Mouse (Mus musculus): ENCODE results near the gene Ikzf4. TPM values are rescaled to one million over a fixed set of nuclear protein-coding genes. Genes with fewer than 3 reads are reported as not detected.
"Not testable (repeated sequence)": the region's sequence is repeated elsewhere in the genome, so short reads cannot be mapped to it uniquely, and the experiment has no call there.

Ikzf4 gene
- total RNA-seq, 2 experiments from 2014 or later: 0.26 to 0.69 TPM

DNA sequence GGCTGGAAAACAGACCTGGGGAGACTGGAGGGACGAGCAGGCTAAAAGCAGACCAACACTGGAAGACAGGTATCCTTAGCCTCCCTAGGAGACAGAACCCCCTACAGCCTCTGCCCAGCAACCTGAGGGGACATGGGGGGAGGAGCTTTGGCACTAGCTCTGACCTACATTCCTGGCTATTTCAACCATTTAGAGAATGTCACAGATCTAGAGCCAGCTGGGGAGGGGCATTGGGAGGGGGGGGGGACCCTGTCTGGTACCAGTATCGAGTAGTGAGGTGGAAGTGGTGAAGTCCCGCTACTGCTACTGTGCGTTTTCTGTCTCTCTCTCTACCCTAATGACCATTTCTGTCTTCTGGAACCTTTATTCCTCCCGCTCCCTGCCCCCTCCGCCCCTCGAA is 3.9 kb downstream of the Ikzf4 start:
- intact Hi-C loops (cut with DNase I): no loop called here
- DNase-seq: no peak

DNA sequence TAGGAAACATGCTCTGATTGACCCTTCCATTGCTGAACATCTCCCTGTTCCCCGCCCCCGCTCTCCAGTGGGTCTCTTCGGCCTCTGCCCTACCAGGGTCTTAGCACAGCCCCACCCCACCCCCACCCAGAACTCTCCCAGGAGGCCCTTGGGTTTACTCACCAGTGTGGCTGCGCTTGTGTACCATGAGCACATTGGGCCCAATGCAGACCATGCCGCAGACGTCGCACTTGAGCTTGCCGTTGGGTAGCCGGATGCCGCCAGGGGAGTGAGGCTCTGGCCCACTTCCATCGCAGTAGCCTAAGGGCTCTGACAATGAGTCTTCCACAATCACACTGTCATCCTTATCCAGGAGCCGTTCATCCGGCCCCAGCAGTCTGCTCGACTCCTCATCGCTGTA is 4.9 kb downstream of the Ikzf4 start:
- DNase-seq: no peak
- intact Hi-C loops (cut with DNase I): no loop called here

- no peak for DNase-seq
- intact Hi-C loops (cut with DNase I): no loop called here
Measured at GRCm38 (mm10) chr10:128639999-128640398, 5.8 kb downstream of the Ikzf4 start.

- intact Hi-C loops (cut with DNase I): no loop called here
Measured at GRCm38 (mm10) chr10:128637011-128637410, 8.8 kb downstream of the Ikzf4 start.

DNA sequence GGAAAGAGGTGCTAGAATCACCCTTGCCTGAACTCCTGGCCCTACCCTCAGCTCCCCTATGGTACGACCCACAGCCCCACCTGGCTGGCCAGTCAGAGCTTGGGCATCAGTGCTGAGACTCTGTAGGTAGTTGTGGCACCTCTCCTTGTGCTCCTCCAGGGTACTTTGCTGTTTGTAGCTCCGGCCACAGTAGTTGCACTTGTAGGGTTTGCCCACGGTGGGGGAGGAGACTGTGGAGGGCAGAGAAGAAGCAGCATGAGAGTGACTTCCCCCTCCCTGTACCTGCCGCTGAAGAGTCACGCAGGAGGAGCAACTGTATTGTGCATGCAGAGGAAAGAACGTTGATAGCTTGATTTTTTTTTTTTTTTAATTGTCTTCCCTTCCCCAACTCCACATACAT is 9.2 kb downstream of the Ikzf4 start:
- DNase-seq: no peak
- intact Hi-C loops (cut with DNase I): no loop called here

More at GRCm38 (mm10) chr10:128637011-128637410, 8.8 kb downstream of the Ikzf4 start:
- DNase-seq: no peak

DNA sequence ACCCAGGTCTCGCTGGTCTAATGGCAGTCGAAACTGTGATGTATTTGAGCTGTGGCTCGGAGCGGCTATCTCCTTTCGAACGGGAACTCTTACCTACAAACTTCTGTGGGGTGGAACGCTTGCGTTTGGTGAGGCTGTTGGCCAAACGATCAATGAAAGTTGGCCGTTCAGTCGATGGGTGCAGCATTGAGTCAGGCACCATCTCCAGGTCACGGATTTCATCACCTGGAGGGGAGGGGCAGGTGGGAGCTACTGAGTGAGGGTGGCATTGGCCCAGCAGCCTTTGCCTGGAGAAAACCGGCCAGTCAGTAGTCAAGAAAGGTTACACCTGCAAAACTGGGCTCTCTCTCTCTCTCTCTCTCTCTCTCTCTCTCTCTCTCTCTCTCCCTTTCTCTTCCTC is 10.1 kb downstream of the Ikzf4 start:
- DNase-seq: no peak
- intact Hi-C loops (cut with DNase I): no loop called here

DNA sequence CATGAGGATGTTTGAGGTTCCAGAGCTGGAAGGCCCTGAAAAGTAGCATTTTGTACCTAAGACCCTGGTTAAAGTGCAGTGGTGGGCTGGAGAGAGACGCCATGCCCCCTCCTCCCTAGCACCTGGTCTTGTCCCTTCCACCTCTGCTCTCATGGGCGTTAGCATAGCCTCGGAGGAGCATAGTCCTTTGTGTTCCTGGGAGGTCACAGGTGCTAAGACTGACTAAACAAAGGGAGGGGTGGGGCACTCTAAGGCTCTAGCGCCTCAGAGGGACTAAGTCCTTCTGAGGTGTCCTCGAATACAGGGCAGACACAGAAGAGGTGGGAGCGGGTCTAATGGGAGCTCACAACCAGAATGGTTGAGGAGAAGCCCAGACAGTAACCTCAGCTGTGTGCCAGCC is 14.2 kb downstream of the Ikzf4 start:
- intact Hi-C loops (cut with DNase I): no loop called here
- no peak for DNase-seq

- intact Hi-C loops (cut with DNase I); DNase-seq: not testable (repeated sequence)
Measured at GRCm38 (mm10) chr10:128630306-128630705, 15.5 kb downstream of the Ikzf4 start.

DNA sequence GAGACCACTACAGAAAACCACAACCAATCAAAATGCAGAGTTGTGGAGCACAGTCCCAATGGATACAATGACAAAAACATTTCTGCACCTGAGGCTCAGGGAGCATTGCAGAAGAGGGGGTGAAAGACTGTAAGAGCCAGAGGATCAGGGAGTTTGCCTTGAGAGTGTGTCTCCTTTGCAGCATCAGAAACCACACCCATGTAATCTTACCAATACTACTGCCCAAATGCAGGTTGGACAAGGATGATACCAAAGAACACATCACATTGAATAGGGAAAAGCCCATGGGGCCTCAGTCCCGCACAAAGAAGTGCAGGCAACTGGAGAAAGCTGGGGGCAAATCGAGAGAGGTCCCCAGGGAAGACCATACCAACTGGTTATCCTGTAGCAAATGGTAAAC is 16.0 kb downstream of the Ikzf4 start:
- intact Hi-C loops (cut with DNase I): no loop called here
- DNase-seq: no peak

DNA sequence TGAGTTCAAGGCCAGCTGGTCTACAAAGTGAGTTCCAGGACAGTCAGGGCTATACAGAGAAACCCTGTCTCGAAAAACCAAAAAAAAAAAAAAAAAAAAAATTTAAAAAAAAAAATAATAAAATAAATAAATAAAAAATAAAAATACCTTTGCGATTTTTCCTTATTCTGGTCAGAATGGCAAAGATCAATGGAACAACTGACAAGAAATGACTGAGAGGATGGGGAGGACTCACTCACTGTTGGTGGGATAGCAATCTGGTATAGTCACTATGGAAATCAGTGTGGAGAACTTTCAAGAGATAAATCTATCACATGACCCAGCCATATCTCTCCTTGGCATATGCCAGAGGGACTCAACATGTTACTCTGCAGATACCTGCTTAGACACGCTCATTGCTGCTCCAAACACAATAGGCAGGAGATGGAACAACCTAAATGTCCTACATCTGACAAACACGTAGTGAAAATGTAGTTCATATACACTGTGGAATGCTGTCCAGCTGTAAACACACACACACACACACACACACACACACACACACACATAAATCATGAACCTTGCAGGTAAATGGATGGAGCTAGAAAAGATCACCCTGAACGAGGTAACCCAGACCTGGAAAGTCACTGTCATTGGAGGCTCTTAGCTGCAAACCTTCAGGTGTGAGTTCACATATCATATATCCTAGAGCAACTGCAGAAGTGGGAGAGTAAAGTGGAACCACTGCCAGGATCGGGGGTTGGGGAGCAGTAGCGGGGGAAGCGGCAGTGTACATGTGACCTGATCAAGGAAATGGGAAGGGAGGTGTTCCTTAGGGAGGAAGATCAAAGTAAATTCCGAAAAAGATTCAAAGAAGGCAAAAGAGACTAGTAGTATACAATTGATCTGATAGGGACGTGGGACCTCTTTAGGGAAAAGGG is 18.1 kb downstream of the Ikzf4 start:
- intact Hi-C loops (cut with DNase I): no loop called here
- DNase-seq: no peak

GRCm38 (mm10) chr10:128626311-128627310 is 19.2 kb downstream of the Ikzf4 start, which contains the start of gene Rps26:
Gene Rps26, minus strand, starts transcription at chr10:128626747.
- intact Hi-C loops (cut with DNase I): loop anchor here (1.0 kb wide), 1 partner anchor 48 kb away; the partner anchor contains the start of gene Suox
- DNase-seq: peak; percentile 79 to 80

- no peak for DNase-seq
- intact Hi-C loops (cut with DNase I): no loop called here
Measured at GRCm38 (mm10) chr10:128625287-128625894, 20.4 kb downstream of the Ikzf4 start.

DNA sequence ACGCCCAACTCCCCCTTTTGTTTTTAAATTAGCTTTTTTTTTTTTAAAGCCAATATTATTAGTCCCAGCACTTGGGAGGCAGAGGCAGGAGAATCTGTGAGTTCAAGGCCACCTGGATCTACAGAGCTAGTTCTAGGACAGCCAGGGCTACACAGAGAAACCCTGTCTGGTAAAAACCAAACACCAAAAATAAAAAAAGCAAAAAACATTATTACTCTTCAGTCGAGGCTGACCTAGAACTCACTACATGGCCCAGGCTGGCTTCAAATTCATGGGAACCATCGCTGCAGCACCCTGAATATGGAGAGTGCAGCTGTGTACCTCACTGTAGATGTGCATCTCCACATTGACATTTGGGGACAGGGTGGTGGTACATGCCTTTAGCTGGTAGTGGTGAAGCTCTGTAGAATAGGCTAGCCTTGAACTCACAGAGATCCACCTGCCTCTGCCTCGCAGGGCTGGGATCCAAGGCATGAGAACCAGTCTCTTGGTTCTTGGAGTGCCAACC is 22.6 kb downstream of the Ikzf4 start:
- DNase-seq; intact Hi-C loops (cut with DNase I): not testable (repeated sequence)

GRCm38 (mm10) chr10:128622702-128623101 is 23.1 kb downstream of the Ikzf4 start:
- intact Hi-C loops (cut with DNase I): no loop called here
- DNase-seq: no peak

GRCm38 (mm10) chr10:128621986-128622520 is 23.7 kb downstream of the Ikzf4 start:
- intact Hi-C loops (cut with DNase I): no loop called here
- no peak for DNase-seq

DNA sequence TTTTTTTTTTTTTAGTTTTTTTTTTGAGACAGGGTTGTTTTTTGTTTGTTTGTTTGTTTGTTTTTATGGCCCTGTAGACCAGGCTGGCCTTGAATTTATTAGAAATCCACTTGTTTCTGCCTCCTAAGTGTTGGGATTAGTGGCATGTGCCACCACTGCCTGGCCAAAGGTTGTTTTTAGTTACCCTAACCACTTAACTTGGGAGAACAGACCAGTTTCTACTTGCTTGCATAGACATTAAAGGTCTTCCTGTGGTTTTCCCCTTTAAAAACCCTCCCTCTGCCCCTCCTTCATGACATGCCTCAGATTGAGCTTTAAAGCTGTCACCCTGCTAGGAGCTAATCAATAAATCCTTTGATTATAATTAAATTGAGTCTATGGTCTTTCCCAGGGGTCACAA is 25.6 kb downstream of the Ikzf4 start:
- intact Hi-C loops (cut with DNase I): no loop called here

GRCm38 (mm10) chr10:128619148-128619547 is 26.6 kb downstream of the Ikzf4 start:
- DNase-seq; intact Hi-C loops (cut with DNase I): not testable (repeated sequence)

More for the DNA sequence above, 25.6 kb downstream of the Ikzf4 start:
- no peak for DNase-seq

DNA sequence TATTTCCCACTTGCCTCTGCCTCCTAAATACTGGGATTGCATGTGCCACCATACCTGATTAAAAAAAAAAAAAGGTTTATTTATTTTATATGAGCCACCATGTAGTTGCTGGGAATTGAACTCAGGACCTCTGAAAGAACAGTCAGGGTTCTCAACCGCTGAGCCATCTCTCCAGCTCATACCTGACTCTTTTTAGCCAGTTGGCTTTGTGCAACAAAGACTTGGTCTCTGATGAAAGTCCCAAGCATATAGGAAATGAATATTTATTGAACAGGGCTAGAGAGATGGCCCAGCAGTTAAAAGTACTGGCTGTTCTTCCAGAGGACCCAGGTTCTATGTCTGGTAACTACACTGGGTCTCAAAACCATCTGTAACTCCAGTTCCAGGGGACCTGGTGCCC is 27.2 kb downstream of the Ikzf4 start:
- intact Hi-C loops (cut with DNase I): no loop called here

GRCm38 (mm10) chr10:128615798-128616448 is 29.9 kb downstream of the Ikzf4 start:
- DNase-seq; intact Hi-C loops (cut with DNase I): not testable (repeated sequence)

More for the DNA sequence above, 27.2 kb downstream of the Ikzf4 start:
- DNase-seq: no peak

Measured in gastrocnemius, postnatal 36 days (tissue).